Mouse (Mus musculus) heart, postnatal 0 days (tissue): ENCODE data around the gene Hist1h1a.

Experiments used
- CTCF ChIP-seq: IDR thresholded peaks from 2 replicates; pipeline ENCODE4 v1.5.1; 2016; ENCODE audit warnings: antibody characterized with exemption, control low read depth, low read depth
- EP300 ChIP-seq: IDR thresholded peaks from 2 replicates; pipeline ENCODE4 v1.6.1; 2016; ENCODE audit warnings: antibody characterized with exemption, low read depth

- TF ChIP-seq EP300 = no peak
- no peak for TF ChIP-seq CTCF
Measured at GRCm38 (mm10) chr13:23759916-23760239, 3.6 kb upstream of the Hist1h1a start.
